Mouse (Mus musculus): ENCODE data around the gene Zc3h7b.

Gene Zc3h7b

DNA sequence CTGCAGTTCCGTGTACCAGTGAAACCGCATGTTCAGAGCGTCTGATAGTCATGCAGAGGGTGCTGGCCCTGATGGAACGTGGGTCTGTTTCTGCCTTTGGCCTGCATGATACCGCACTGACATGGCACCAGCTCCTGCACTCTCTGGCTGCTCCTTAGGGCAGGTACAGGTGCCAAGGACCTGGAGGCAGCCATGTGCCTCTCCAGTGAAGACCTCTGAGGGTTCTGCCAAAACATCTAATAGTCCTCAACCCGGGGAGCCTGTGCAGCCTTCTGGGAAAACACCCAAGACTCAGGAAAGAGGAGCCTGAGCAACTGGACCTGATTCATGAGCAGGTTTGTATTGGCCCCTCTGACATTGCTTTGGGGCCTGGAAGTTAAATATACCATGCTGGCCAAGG is 53.0 kb downstream of the Zc3h7b start:
- DNase-seq, result no peak

DNA sequence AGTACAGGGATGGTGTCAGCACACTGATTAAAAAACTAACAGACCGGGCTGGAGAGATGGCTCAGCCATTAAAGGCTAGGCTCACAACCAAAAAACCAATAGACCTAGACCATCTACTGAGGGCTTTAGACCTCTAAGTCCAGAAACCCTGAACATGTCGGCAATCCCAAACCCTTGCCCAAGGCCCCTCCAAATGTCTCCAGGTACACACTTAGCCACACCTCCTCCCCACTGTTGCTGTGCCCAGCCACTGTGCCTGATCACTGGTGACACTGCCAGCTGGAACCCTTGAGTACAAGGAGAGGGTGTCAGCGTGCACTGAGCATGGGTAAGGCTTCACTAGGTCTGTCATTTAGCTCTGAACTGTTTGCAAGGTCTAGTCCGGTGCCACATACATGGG is 53.6 kb downstream of the Zc3h7b start:
- DNase-seq, result no peak

GRCm38 (mm10) chr15:81800391-81800790 is 55.5 kb downstream of the Zc3h7b start:
- no peak for DNase-seq

GRCm38 (mm10) chr15:81802001-81802890 is 57.4 kb downstream of the Zc3h7b start, which contains the start of gene Tef:
Gene Tef, plus strand, starts transcription at chr15:81802421.
- peak; percentile 81 to 82 for DNase-seq

DNA sequence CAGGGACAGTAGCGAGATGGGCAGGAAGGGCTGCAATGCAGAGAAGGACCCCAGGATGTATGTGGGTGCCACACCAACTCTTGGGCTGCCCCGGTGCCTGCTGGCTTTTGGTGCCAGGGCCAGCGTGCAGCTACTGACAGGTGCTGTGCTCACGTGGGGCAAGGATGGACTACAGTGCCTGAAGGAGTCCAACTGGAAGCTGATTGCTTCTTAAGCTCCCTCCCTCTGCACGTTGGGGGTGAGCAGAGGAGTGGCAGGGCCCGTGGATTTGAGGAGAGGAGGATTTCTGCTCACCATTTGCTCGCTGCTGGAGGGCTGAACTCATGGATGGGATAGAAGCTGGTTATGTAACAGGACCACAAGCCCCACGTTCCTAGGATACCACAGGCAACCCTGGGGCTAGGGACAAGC is 58.1 kb downstream of the Zc3h7b start:
- no peak for DNase-seq

- DNase-seq, result no peak
Observed at GRCm38 (mm10) chr15:81803425-81803951, 58.6 kb downstream of the Zc3h7b start.

DNA sequence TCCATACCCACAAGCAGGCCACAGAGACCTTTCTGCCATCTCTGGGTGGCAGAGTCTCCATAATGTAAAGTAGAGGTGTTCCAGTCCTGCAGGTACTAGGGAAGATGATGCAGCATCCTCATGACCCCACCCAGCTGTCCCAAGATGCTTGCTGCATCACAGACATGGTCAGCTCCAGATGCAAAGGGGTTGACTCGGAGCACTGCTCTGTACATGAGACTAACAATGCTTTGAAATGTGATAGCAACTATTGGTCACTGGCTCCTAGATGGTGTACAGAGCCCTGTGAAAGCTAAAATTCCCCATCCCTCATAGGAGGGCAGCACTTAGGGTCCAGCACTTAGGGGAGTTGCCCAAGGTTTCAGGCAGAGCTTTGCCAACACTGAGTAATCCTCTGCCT is 59.3 kb downstream of the Zc3h7b start:
- DNase-seq, result no peak

DNA sequence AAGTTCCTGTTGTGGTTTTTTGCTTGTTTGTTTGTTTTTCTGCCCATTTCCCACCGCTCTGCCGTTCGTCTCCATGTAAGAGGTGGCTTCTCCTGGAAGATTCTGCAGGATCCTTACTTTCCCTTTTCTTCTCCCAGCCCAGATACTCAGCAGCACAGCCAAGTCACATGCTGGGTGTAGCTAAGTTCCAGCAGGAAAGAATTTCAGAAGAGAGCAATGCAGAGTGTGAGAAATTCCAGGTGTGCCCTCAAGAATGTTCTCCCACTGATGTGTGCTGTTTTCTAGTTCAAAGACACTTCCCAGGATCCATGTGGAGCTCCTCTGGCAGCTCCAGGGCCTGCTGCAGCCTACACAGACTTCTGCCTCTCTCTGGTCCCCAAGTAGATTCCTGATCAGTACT is 60.0 kb downstream of the Zc3h7b start:
- no peak for DNase-seq

DNA sequence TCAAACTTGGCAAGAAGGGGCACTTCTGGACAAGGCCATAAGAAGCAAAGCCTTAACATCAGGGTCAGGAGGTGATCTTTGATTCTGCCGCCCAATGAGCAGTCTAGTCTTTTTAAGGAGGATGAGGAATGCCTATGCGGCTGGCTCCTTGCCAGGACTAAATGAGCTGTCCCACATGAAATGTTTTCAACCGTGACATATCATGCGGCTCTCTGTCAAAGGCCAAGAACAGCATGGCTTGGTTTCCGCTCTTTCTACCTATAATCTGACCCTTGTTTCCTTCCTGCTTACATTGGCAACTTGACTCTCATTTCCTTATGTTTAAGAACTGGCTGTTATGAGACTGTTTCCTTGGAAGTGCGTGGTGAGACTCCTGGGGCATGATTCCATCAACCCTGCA is 60.8 kb downstream of the Zc3h7b start:
- no peak for DNase-seq

DNA sequence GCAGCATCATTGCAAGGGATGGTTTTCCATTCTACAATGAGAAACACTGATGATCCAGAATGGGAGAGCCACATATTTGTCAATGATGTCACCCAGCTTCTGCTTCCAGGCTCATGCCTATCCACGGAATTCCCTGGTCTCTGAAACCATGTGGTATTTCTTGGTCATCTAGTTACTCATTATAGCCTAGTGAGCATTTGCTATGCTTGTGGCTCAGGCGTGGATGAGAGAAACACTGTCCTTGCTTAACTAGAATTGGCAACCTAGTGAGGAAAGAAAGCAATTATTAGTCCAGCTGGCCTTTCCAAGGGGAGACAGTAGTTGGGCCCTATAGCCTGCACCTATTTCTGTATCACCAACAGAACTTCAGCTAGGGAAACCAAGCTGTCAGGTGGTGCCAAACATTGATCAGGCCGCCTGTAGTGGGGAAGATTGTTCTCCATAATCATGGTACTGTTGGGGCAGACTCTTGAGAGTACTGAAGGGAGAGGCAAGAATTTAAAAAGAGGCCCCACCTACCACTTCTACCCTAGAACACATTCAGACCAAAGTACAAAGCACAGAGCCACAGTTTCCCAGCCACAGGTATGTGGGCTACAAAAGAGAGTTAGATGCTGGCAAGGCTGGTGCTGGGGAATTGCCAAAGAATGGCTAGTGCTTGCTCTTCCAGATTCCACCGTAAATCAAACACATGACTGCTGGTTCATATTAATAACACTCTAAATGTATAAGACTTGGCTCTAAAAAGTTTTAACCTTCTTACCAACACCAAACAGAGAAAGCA is 62.0 kb downstream of the Zc3h7b start:
- DNase-seq, result no peak

GRCm38 (mm10) chr15:81808799-81809198 is 63.9 kb downstream of the Zc3h7b start:
- DNase-seq, result no peak

- no peak for DNase-seq
Observed at GRCm38 (mm10) chr15:81809550-81809949, 64.7 kb downstream of the Zc3h7b start.

GRCm38 (mm10) chr15:81810150-81810549 is 65.3 kb downstream of the Zc3h7b start:
- peak; percentile 38 to 41 for DNase-seq

DNA sequence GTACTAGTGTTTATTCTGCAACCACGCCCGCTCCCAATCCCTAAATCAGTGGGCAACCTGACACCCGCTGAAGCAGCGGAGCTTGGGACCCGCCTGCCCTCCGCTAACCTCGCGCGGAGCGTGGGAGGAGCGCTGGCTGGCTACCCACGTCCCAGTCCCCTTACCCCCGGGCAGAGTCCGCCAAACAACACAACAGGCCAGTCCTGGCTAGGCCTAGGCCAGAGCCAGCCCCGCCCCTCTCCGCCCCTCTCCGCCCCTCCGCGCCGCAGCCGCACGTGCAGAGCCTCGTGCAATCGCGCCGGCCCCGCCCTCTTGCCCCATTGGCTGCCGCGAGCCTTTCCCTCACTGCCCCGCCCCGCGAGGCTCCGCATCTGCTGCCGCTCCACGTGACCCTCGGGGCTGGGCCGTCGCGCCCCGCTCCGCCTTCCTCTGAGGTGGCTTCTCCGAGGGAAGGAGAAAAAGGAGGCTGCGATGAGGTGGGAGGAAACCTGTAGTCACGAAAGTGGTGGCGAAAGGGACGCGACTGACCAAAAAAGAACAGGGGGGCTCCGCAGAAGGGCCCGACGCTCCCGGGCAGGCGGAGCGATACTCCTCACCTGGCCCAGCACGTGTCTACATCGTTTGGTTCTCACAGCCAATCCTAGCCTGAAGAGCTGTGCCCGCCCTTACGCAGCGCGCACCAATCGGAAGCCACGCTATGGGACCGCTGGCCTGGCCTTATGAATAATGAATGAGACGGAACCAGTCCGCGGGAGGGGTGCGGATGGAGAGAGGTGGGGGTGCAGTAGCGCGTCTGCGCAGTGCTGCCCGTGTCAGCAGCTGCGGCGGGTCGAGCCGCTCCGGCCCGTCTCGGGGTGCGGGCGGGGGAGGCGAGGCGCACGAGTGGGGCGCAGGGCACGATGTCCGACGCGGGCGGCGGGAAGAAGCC is 66.1 kb downstream of the Zc3h7b start:
- DNase-seq, result peak; percentile 96 to 97

GRCm38 (mm10) chr15:81811599-81811996 is 66.7 kb downstream of the Zc3h7b start:
- no peak for DNase-seq

- no peak for DNase-seq
Observed at GRCm38 (mm10) chr15:81812287-81812686, 67.4 kb downstream of the Zc3h7b start.

DNA sequence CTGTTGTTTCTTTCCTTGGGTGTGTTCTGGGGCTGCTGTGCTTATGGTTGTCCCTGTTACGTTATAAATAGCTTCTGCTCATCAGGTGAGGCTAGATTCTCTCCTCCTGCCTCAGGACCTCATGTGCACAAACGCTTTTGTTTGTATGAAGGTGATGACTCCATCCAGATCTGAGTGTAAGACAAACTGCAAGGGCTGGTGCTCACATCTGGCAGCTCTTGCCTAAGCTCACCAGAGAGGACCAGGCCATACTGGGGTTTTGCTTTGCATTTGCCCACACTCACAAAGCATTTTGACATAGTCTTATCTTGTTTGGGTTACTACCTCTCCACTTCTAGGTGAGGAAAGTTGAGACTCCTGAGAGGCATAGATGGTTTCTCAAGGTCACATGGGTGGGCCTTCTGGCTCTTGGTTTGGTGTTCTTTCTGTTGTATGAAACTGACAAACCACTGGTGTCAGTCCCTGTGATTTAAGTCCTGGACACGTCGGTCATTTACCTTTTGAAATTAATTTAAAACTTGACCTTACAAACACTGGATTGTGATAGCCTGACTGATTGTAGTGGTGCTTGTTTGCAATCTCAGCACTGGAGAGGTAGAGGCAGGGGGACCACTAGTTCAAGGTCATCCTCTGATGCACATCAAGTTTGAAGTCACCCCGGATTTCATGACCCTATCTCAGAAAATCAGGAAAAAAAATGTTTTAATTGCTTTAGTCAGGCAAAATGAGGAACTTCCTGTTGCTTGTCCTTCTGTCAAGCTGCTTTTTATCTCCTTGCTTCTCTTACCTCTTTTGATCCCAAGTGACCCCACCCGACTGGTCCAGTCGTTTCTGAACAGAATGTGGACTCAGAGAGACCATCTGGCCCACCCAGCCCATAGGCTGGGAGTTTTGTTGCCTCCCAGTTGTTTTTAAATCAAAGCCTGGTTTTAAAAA is 68.1 kb downstream of the Zc3h7b start:
- DNase-seq, result no peak

- no peak for DNase-seq
Observed at GRCm38 (mm10) chr15:81813986-81814705, 69.3 kb downstream of the Zc3h7b start.

- no peak for DNase-seq
Observed at GRCm38 (mm10) chr15:81814716-81815370, 70.0 kb downstream of the Zc3h7b start.

DNA sequence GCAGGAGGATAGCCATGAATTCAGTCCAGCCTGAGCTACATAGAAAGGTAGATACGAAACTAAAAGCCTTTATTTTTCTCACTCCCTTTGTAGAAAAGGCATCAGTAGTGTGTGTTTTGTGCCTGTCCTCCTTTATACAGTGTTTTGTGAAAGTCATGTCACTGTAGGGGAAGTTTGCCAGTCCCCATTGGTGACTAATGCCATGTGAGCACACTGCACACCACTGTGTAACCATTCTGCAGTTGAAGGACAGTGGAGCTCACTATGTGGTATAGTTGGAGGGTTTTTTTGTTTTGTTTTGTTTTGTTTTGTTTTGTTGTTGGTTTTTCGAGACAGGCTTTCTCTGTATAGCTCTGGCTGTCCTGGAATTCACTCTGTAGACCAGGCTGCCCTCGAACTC is 73.5 kb downstream of the Zc3h7b start:
- DNase-seq, result no peak

All from spleen, adult 18-20 months (tissue).